Mouse (Mus musculus) urinary bladder, adult 18-20 months (tissue): ENCODE results near the gene Gng3.
"Not testable (repeated sequence)": the region's sequence is repeated elsewhere in the genome, so short reads cannot be mapped to it uniquely, and the experiment has no call there.

Experiments
- DNase-seq, 2 experiments: peaks; one replicate each; pipeline ENCODE4 v3.0.0; 2022; ENCODE audit warnings: low spot score in 2 of 2, mixed read lengths in 2 of 2

The Gng3 gene

DNA sequence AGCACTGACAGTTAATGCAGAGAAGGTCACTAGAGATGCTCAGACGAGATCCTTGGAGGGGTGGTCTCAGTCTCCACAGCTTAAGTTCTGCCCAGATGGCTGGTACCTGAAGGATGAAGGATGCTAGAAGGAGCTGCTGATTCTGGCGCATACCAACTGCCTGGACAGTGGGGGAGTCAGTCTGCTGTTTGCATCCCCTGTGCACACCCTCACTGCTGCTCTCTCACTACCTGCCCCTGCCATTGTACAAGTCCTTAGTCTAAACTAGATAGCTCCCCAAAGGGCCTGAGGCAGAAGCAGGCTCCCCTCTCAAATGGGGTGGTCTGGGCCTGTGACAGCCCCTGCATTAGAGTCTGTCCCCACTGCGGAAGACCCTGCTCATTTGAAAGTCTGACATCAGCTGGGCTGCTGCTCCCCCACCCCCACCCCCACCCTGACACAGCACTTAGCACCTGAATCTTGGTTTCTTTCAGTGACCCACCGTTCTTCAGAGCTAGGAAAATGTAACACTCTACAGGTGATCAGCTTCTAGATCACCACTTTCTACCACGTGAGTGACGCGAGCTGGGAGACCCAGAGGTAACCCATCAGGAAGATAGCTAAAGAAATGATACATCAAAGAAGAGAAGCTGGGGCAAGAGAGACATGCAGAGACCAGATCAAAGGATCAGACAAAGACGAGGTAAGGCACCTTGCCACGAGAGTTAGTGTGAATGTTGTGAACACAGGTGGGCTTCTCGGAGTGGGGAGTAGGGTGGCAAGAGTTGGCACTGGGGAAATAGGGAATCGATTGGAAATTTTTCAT is at the start of gene Gng3:
Gene Gng3 (minus strand): TSS at position 92 of the 805 bp plus-strand sequence.
- DNase-seq = no peak

DNA sequence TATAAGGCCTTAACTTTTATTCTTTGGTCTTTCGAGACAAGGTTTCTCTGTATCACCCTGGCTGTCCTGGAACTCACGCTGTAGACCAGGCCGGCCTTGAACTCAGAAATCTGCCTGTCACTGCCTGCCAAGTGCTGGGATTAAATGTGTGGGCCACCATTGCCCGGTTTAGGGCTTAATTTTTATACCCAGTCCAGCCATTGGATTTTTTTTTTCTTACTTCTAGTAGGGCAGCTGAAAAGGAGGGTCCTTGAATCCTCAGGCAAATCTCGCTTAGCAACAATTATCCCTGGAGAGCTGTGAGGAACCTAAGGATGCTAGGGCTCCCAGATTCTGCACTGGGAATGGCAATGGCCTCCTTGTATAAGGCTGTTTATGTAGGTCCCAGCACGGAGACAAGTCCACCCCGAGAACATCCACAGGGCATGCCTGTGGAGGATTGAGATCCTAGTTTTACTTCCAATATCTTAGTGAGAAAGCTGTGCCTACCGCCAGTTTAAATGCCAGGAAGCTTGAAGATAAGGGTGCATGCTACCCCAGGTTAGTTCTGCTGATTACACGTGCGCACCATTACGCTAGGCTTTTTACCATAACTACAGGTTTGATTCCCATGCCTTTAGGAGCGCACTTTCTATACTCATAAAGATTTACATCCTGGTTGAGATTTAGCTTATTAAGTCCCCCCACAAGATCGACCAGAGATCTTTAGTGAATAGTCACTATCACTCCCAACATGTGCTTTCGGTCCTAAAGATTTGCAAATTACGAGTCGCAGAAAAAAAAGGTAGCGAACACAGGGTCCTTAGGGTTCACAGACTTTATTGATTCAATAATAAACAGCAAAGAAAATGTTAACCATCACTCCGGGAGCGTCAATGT is 48.8 kb upstream of the Gng3 start:
- no peak for DNase-seq

DNA sequence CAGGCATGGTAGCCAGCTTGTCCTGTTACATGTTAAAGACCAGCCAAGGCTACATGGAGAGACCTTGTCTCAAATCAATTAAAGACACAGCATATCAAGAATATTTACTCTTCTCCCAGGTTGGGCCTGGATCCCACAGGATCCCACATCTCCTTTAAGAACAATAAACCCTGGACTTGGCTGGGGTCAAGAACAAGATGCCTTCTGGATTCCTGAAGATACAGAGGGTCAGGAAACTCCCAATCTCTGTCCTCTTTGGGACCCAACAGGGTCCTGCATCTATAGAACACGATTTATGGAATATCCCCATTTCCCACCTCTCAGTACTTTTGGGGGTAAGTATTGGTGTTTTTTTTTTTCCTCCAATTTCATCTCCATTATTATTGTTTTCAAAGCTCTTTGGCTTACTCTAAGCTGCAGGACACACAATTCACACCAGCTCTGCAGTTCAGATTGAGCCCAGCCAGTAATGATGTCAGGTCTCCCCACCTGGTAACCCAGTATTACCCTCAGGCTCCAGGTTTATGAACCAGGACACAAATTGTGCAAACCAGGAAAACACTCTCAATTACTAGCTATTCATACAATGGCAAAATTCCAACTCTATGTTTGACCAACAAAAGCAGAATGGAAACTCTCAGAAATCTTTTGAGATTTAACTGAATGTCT is 48.1 kb upstream of the Gng3 start:
- no peak for DNase-seq

DNA sequence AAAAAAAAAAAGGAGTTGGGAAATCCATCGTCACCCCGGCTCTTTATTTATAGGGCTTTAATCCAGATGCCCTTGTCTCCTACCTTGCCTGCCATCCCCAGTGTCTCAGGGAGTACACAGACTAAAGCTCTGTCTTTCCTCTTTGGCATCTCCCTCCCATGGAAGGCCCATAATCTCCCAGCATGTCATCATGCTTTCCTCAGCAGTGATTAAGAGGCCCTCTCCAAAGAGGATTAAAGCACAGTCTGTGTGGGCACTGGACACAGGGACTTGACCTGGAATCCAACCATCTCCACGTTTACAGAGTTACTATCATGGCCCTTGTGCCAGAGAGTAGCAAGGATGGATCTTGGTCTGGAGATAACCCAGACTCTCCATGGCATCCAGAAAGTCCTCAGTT is 44.6 kb upstream of the Gng3 start, which contains the start of the genes Lbhd1 and Gm49403:
Gene Lbhd1 (plus strand): TSS at position 117 of the 400 bp plus-strand sequence.
Gene Gm49403 (plus strand): TSS at position 315 of the 400 bp plus-strand sequence.
- DNase-seq = no peak

DNA sequence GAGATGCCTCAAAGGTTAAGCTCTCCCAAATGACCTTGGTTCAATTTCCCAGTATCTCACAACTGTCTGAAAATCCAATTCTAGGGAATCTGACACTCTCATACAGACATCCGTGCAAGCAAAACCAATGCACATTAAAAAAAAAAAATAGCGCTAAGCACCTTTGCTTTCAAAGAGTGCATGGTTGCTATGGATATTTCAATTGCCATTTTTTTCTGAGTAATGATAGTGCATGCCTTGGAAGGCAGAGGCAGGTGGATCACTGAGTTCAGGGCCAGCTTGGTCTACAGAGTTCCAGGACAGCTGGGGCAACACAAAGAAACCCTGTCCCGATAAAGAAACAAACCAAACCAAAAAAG is 42.0 kb upstream of the Gng3 start:
- no peak for DNase-seq

DNA sequence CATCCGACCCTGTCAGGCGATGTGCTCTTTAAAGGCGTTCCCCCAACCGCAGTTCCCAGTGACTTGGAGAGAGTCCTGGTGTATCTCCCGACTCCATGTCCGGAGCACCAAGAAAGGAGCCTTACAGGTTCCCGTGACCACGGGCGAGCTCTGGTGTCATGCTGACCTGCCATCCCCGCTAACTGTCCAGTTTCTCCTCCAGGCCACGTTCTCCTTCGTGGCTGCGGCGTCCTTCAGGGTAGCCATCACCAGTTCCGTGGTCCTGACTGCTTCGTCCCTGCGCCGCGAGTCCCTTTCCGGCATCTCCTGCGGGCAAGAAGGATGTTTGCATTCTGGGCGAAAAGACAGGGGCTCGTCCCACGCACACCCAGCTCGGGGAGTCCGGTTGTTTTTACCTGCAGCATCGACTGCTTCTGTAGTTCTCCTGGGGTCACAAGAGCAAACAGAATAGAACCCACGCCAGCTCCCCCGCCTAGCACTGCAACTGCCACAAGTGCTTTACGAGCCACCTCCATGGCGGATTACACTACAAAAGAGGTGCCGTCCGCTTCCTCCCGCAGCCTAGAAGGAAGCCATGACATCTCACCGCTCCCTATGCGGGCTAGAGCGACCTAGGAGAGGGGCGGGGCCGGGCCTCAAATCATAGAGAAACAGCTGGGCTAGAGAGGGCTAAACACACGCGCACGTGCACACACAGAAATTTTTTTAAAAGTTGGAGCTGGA is 41.5 kb upstream of the Gng3 start, which contains the start of gene Uqcc3:
Gene Uqcc3 (minus strand): TSS at position 613 of the 723 bp plus-strand sequence.
- peak; percentile 78 to 86 for DNase-seq

DNA sequence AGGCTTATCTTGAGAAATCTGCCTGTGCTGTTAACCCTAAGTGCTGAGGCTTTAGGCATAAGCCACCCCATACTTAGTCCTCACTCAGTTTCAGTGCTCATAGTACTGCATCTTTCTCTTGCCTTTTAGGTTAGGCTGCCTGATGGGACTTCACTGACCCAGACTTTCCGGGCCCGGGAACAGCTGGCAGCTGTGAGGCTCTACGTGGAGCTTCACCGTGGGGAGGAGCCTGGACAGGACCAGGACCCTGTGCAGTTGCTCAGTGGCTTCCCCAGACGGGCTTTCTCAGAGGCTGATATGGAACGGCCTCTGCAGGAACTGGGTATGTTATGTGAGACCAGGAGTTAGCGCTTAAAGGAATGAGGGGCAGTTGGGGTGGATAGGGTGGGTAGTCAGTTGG is 36.0 kb upstream of the Gng3 start:
- no peak for DNase-seq

DNA sequence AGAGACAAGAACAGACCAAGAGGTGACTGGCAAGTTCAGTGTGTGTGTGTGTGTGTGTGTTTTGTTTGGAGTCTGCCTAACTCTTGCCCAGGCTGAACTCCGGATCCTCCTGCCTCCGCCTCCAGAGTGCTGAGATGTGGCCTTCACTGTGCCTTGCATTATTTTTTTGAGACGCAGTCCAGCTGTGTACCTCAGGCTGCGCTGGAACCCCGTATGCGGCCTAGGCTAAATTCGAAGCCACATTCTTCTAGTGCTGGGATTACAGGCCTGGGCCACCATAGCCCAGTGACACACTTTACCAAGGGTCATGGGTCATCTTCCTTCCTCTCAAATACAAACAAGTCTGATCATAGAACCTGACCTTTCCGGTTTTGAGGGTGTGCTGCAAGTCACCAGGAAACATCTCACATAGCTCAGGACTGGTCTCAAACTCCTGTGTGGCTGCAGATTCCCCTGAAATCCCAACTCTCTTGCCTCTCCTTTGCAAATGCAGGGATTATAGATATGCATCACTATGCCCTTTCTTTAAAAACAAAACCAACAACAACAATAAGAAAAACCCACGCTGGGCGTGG is 33.4 kb upstream of the Gng3 start:
- no peak for DNase-seq

DNA sequence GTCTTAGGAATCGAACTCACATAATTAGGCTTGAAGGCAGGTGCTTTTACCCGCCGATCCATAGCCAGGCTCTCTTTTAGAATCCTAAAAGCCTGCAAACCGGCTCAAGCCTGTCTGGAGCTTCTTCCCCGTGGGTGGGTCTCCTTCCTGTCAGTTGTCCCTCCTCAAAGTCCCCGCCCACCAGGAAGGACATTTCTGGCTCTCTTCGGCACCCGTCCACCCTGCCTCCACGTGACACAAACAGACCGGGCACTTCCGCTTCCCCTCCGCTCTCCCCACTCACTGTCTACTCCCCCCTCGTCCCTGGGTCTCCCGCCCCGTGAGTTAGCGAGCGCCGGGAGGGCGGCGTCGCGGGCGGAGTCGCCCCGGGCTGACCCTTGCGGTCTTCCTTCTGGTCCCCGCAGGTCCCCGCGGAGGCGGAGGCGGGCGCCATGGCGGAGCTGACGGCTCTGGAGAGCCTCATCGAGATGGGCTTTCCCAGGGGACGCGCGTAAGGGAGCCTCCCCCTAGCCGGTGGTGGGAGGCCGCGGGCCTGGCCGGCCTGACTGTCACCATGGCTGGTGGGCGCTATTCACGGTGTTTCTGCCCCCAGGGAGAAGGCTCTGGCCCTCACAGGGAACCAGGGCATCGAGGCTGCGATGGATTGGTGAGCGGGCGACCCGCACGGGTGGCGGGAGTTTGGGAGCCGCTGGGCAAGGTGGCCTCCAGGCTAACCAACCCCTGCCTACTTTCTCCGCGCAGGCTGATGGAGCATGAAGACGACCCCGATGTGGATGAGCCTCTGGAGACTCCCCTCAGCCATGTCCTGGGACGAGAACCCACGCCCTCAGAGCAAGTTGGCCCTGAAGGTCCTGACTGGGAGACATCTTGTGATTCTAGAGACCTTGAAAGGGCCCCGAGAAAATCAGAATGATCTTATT is 32.5 kb upstream of the Gng3 start, which contains the start of gene Ubxn1:
Gene Ubxn1 (plus strand): TSS at position 230 of the 920 bp plus-strand sequence.
- peak; percentile 98 for DNase-seq

DNA sequence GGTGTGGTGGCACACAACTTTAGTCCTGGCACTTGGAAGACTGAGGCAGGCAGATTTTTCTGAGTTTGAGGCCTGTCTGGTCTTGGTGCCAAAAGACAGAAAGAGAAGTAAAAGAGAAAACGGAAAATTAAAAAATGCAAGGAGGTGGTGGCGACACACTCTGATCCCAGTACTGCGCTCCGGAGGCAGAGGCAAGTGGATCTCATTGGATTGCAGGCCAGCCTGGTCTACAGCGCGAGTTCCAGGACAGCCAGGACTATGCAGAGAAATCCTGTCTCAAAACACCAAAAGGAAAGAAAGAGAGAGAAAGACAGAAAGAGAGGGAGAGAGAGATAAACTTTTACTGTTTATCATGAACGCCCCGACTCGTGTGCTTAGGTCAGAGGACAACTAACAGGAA is 31.8 kb upstream of the Gng3 start:
- no peak for DNase-seq

DNA sequence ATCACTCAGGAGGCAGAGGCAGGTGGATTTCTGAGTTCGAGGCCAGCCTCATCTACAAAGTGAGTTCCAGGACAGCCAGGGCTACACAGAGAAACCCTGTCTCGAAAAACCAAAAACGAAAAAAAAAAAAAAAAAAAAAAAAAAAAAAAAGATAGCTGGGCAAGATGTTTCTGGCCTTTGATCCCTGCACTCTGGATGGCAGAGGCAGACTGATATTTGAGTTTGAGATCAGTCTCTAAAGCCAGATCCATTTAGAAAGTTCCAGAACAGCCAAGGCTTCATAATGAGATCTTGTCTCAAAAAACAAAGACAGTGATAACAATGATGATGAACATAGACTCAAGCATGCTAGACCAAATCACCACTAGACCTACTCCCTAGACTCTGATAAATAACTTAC is 31.4 kb upstream of the Gng3 start:
- DNase-seq = not testable (repeated sequence)

DNA sequence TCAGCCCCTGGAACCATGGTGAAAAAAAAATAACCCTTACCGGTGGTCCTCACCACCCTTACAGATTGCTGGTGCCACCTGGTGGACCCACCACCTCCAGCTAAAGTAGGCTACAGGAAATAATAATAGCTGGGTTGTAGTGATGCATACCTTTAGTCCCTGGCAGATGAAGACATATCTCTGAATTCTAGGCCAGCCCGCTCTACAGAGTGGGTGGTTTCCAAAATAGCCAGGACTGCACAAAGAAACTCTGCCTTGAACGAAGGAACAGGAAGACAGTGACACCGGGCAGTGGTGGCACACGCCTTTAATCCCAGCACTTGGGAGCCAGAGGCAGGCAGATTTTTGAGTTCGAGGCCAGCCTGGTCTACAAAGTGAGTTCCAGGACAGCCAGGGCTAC is 25.3 kb upstream of the Gng3 start:
- DNase-seq = no peak

DNA sequence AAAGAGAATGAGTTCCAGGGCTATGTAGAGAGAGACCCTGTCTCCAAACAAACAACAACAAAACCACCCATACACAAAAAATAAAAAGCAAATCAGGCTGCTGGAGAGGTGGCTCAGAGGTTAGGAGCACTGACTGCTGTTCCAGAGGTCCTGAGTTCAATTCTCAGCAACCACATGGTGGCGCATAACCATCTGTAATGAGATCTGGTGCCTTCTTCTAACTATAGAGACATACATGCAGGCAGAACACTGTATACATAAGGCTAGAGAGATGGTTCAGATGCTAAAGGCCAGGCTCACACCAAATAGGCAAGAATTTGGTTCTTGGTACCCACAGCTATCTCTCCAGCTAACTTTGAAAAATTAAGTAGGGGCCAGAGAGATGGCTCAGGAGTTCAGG is 20.0 kb upstream of the Gng3 start:
- no peak for DNase-seq

DNA sequence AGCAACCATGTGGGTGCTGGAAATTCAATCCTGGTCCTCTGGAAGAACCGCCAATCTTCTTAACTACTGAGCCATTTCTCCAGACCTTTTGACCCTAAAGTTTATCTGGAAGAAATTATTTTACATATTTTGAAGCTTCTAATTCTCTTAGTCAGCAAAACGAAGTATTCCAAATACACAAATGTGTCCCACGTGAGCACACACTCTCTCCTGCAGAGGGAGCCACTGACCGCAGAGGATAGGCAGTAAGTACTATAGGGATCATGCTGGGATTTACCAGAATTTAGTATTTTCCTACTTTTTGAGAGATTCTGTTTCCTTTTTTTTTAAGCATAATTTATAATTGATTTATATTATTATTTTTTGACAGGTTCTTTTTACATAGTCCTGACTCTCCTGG is 18.7 kb upstream of the Gng3 start:
- DNase-seq = no peak

DNA sequence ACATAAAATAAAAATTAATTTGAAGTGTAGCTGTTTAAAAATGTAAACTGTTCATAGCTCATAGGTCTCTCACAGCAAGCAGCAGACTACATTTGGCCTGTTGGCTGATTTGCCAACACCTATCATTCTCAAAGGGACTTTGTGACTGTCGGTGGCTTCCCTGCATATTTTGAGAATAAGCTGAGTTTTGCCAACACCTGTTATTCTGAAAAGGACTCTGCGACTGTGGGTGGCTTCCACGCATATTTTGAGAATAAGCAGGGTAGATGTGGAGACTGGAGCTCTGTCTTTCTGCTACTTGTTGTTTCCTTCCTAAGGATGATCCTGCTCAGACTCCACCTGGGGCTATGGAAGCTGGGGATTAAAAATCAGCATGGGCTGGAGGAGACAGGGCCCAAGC is 14.1 kb upstream of the Gng3 start:
- no peak for DNase-seq

DNA sequence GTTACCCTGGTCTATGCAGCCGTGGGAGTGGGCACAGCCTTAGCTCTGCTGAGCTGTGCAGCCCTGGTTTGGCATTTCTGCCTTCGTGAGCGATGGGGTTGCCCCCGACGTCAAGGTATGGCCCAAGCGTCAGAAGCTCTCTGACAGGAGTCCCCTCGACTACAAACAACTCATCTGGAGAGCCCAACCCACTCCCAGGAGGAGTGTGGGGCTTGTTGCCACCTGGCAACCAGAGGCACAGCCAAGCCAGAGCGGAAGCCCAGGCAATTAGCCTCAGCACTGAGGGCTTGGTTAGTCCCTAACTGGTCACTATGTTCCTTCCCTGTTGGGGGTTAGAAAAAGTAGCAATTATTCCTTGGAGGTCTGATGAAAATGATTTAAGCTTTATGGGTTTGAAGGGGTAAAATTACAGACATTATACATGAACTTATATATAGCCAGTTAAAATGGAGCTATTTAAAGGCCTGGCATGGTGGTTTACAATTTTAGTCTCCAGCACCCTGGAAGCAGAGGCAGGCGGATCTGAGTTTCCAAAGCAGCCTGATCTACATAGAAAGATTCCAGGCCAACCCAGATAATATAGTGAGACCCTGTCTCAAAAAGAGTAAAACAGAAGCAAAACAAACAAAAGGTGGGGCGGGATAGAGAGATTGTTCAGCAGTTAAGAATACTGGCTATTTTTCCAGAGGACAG is 13.4 kb upstream of the Gng3 start:
- no peak for DNase-seq

DNA sequence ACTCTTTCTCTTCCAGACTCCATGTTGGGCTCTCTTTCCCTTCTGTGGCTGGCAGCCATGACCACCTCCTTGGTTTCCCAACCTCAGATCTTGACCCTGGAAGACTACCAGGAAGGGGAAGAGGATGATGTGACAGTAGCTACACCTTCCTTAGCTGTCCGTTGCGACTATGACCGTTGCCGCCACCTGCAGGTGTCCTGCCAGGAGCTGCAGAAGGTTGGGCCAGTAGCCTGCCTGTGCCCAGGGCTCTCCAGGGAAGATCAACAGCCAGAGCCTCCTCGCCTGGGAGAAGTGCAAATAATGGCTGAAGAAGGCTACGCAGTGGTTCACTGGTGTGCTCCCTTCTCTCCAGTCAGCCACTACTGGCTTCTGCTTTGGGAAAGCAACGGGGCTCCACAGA is 12.6 kb upstream of the Gng3 start:
- DNase-seq = no peak

DNA sequence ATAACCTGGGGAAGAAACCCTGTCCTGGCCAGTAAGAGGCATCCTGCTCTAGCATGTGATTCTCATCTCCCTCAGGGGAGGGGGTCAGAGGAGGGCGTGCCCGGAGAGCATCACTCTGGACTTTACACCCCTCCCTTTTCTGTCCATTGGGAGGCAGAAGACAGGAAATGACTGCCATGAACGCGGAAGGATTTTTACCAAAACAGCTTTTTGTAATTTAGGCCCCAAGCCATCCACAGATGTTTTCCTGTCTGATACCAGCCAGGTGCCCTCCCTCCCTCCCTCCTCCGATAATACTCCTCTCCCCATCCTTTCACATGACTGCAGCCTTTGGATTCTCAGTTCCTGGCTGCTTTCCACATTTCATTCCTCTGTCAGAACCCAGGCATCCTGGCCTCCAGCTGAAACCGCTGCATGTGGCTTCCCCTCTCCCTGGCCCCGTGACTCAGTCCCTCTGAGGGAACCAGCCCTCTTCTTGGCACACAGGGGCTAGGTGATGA is 11.5 kb upstream of the Gng3 start, which contains the start of gene Lrrn4cl:
Gene Lrrn4cl (plus strand): TSS at position 367 of the 500 bp plus-strand sequence.
- DNase-seq = peak in 1 of 2 experiments; percentile 58

DNA sequence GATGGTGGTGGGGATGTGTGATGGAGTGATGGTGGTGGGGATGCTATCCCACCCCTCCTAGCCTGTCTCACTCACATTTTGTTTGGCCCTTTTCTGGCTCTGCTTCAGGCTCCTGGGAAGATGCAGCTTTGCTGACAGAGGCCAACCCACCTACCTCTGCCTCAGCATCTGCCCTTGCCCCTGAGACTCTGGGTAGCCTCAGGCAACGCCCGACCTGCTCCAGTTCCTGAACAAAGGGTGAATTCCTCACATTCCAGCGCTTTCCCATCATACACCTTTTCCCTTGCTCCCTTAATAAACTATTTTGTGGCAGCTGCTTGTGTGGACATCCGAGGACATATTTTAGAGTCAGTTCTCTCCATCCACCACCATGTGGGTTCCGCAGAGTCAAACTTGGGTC is 9.4 kb upstream of the Gng3 start:
- no peak for DNase-seq
